Mouse (Mus musculus): ENCODE data around the gene Dact3.

The Dact3 gene

GRCm38 (mm10) chr7:16891641-16892351 lies 16.7 kb downstream of the Dact3 start, which contains the start of gene Gng8:
Gene Gng8, plus strand, starts transcription at chr7:16891786.
- peak; percentile 51 to 81 for DNase-seq (ENCODE audit: low spot score in 2 of 2)

GRCm38 (mm10) chr7:16892352-16892730 lies 17.2 kb downstream of the Dact3 start:
- no peak for DNase-seq (ENCODE audit: low spot score in 2 of 2)

- DNase-seq (ENCODE audit: low spot score in 2 of 2): no peak
Observed at GRCm38 (mm10) chr7:16893612-16894011, 18.5 kb downstream of the Dact3 start.

DNA sequence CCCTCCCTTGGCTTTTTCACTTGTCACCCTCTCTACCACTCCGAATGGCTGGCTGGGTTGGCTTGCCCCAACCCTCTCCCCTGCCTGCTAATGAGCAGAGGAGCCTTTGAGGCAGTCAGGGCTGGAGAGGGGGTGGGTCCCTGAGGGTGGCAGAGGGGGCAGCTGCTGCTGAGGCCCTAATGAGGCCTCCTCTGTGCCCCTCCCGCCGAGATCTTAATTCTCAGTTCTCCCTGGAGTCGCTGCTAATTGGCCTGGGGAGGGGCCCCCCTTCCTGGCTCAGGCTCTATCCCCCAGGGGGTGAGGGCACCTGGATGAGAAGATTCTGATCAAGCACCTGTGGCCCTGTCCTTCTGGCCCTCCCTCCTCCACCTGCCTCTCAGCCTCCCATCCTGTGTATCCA lies 19.2 kb downstream of the Dact3 start:
- DNase-seq (ENCODE audit: low spot score in 2 of 2): no peak

GRCm38 (mm10) chr7:16895000-16895399 lies 19.9 kb downstream of the Dact3 start:
- DNase-seq (ENCODE audit: low spot score in 2 of 2): peak; percentile 53 to 67

- DNase-seq (ENCODE audit: low spot score in 2 of 2): no peak
Observed at GRCm38 (mm10) chr7:16895511-16895910, 20.4 kb downstream of the Dact3 start.

DNA sequence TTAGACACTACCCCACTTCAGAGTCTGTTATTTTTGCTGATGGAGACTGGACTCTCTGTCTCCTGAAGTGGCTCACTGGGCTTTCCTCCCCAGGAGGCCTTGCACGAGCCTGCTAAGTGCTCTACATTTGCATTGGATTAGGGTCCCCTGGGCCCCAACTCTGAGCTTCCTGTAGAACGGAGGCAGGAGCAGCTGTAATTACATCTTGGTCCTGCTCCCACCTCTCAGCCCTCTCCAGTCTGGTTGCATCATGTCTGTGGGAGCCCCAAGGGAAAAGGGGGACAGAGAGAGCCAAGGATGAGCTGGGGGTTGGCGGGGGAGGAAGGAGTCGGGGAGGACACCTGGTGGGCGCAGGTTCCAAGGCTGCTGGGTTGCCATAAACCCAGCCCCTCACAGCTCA lies 25.4 kb downstream of the Dact3 start:
- DNase-seq (ENCODE audit: low spot score in 2 of 2): no peak

- DNase-seq (ENCODE audit: low spot score in 2 of 2): no peak
Observed at GRCm38 (mm10) chr7:16903439-16903955, 28.4 kb downstream of the Dact3 start.

GRCm38 (mm10) chr7:16904120-16904675 lies 29.1 kb downstream of the Dact3 start:
- DNase-seq (ENCODE audit: low spot score in 2 of 2): no peak

- DNase-seq (ENCODE audit: low spot score in 2 of 2): no peak
Observed at GRCm38 (mm10) chr7:16905491-16906021, 30.4 kb downstream of the Dact3 start.

- DNase-seq (ENCODE audit: low spot score in 2 of 2): peak in 1 of 2 experiments; percentile 52
Observed at GRCm38 (mm10) chr7:16906281-16906680, 31.2 kb downstream of the Dact3 start, which contains the start of gene Ptgir. Gene Ptgir, plus strand, starts transcription at chr7:16906490.

GRCm38 (mm10) chr7:16906889-16907559 lies 31.9 kb downstream of the Dact3 start:
- DNase-seq (ENCODE audit: low spot score in 2 of 2): no peak

GRCm38 (mm10) chr7:16907842-16908241 lies 32.7 kb downstream of the Dact3 start:
- DNase-seq (ENCODE audit: low spot score in 2 of 2): no peak

DNA sequence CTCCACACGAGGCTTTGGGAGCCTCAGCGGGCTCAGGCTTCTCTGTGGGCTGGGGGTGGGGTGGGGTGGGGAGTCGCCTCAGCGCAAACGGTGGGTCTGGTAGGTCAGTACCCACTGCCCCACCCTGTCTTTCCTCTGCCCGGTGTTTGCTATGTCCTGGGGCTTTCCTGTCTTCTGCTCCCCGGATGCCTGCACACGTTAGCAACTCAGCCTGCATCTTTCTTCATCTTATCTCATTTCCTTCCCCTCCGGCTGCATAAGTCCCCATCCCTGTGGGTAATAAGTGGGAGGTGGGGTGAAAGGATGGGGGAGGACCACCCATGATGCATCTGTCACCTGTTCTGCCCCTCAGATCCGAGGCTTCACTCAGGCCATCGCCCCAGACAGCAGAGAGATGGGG lies 33.2 kb downstream of the Dact3 start:
- no peak for DNase-seq (ENCODE audit: low spot score in 2 of 2)

DNA sequence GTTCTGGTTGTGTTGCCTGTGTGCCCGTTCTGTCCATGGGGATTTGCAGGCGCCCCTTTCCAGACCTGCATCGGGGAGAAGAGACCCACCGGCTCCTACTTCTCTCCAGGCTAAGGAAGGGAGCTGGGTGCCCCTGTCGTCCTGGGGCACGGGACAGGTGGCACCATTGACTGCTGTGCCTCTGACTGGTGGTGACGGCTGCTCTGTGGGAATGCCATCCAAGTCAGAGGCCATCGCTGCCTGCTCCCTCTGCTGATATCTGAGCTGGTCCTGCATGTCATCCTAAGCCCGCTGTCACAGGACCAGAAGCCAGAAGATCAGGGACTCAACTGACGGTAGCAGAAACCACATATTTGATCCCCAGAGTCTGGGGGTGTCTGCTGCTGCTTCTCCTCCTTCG lies 33.7 kb downstream of the Dact3 start:
- DNase-seq (ENCODE audit: low spot score in 2 of 2): no peak

DNA sequence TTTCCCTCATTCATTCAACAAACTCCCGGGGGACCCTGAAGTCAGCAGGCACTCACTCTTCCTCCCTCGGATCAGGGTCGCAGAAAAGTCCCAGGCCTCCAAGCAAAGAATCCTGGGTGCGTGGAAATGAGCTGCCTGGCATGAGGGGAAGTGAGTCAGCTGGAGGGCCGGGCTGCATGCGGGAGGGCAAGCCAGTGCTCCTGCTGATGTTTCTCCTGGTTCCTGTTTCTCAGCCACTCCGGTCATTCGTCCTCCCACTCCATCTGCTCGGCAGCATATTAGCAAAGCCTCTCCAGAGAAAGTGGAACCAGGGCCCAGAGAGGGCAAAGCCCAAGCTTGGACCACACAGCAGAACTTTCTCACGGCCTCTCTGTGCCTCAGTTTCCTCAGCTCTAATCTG lies 34.8 kb downstream of the Dact3 start:
- DNase-seq (ENCODE audit: low spot score in 2 of 2): no peak

DNA sequence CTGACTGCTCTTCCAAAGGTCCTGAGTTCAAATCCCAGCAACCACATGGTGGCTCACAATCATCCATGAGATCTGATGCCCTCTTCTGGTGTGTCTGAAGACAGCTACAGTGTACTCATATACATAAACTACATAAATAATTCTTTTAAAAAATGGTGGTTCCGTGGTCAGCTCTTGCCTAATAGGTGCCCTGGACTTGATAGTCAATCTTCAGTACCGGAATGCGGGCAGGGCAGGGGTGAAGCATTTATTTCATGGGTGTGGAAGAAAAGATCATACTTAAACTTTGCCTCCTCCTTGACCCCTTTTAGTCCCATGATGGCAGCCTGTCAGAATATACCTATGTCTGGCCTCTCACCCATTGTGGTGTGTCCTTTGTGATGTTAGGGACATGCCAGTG lies 36.8 kb downstream of the Dact3 start:
- DNase-seq (ENCODE audit: low spot score in 2 of 2): no peak

GRCm38 (mm10) chr7:16912360-16912759 lies 37.2 kb downstream of the Dact3 start:
- no peak for DNase-seq (ENCODE audit: low spot score in 2 of 2)

GRCm38 (mm10) chr7:16913806-16914452 lies 38.8 kb downstream of the Dact3 start:
- DNase-seq (ENCODE audit: low spot score in 2 of 2): peak; percentile 46 to 68

DNA sequence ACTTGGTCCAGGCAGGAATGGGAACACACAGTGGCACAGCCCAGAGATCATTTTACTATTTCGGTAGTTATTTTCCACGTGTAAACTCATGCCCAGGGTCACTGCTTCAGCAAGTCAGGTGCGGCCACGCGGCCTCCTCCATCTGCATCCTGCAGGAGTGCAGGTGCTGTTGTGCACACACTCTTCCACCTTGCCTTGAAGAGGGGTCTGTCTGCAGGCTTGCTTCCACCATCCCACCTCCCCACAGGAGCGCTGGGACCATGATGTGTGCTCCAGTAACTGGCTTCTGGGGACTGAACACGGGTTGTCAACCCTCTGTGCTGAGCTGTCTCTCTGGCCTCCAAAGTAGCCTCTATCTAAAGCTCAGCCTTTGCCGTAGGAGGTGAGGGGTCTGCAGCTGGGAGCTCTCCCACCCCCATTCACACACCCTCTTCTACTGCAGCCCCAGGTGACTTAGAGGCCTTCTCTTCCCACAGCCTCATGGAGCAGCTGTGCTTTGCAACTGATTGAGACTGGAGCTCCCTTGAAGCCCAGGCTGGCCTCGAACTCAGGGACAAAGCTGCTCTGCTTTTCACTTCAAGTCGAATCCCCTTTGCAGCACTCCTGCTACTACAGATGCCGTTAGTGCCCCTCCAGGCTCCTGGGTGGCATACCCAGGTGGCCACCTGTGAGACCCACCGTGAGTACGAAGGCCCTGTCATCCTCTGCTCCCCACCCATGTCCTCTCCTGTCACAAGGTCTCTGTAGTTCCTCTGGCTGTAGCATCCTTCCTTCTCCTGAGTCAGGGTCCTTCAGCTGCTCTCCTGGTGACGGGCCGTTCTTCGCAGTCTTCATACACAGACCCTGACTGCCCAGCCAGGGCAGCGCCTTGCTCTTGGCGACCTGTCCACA lies 39.6 kb downstream of the Dact3 start:
- DNase-seq (ENCODE audit: low spot score in 2 of 2): no peak

Data from thymus, postnatal 10 days (tissue).